Mouse (Mus musculus): ENCODE measurements at regions not wholly inside any gene's neighbourhood (a gene's known extent, or its start where the extent isn't known, plus 50 kb on each side); places are given as distances from the start of the nearest gene placed in this dataset.
"Not testable (repeated sequence)": the region's sequence is repeated elsewhere in the genome, so short reads cannot be mapped to it uniquely, and the experiment has no call there.

GRCm38 (mm10) chr6:47679946-47680345 is 84.8 kb upstream of the Ezh2 start:
- not testable (repeated sequence) for DNase-seq

- peak; percentile 67 for DNase-seq
Observed at GRCm38 (mm10) chr6:47672741-47673140, 77.6 kb upstream of the Ezh2 start.

GRCm38 (mm10) chr6:47652880-47653279 is 57.7 kb upstream of the Ezh2 start:
- peak; percentile 13 for DNase-seq

- not testable (repeated sequence) for DNase-seq
Observed at GRCm38 (mm10) chr6:47651385-47651718, 56.2 kb upstream of the Ezh2 start.

- DNase-seq: peak; percentile 97
Observed at GRCm38 (mm10) chr6:47650463-47651384, 55.6 kb upstream of the Ezh2 start.

- DNase-seq: peak; percentile 7
Observed at GRCm38 (mm10) chr6:47649961-47650360, 54.8 kb upstream of the Ezh2 start.

- peak; percentile 14 for DNase-seq
Observed at GRCm38 (mm10) chr6:47649451-47649931, 54.4 kb upstream of the Ezh2 start.

- DNase-seq: no peak
Observed at GRCm38 (mm10) chr6:47648899-47649298, 53.8 kb upstream of the Ezh2 start.

GRCm38 (mm10) chr6:47648316-47648715 is 53.2 kb upstream of the Ezh2 start:
- DNase-seq: no peak

- no peak for DNase-seq
Observed at GRCm38 (mm10) chr6:47647876-47648275, 52.7 kb upstream of the Ezh2 start.

- peak; percentile 13 for DNase-seq
Observed at GRCm38 (mm10) chr6:47646731-47647567, 51.8 kb upstream of the Ezh2 start.

- DNase-seq: no peak
Observed at GRCm38 (mm10) chr6:47646022-47646421, 50.9 kb upstream of the Ezh2 start.

All from thymus, postnatal 14 days (tissue).